Mouse (Mus musculus): Measurements from ENCODE around the gene Vcam1.

GRCm38 (mm10) chr3:116126070-116126469 lies 3.4 kb downstream of the Vcam1 start:
- TF ChIP-seq POLR2A (IDR thresholded peaks at IDR 0.05; ENCODE audit: borderline replicate concordance, extremely low read depth, low read depth, low read length) = no peak
- TF ChIP-seq CTCF (IDR thresholded peaks at IDR 0.05; ENCODE audit: insufficient read depth, low read length) = no peak

Measured in lung, adult 2 months (tissue).